Mouse (Mus musculus) erythroblast, embryonic 14.5 days (primary cell): ENCODE data around the gene Hoxb9. TPM values are rescaled to one million over a fixed set of nuclear protein-coding genes. Genes with fewer than 3 reads are reported as not detected.

ENCODE experiments used
- H3K27me3 ChIP-seq: 2 replicates; pipeline ENCODE4 v1.6.1; 2012; ENCODE audit warnings: inconsistent platforms; ENCODE audit not compliant: control insufficient read depth
- H3K36me3 ChIP-seq: 2 replicates; pipeline ENCODE4 v1.6.1; 2012; ENCODE audit warnings: mild to moderate bottlenecking, inconsistent platforms; ENCODE audit not compliant: control insufficient read depth
- H3K4me1 ChIP-seq: 2 replicates; pipeline ENCODE4 v1.6.1; 2012; ENCODE audit warnings: inconsistent platforms; ENCODE audit not compliant: control insufficient read depth
- H3K4me3 ChIP-seq: replicated peaks from 2 replicates; pipeline ENCODE3; 2012; ENCODE audit warnings: moderate library complexity, mild to moderate bottlenecking, inconsistent platforms
- H3K9me3 ChIP-seq: 2 replicates; pipeline ENCODE4 v1.6.1; 2012; ENCODE audit warnings: low read length, inconsistent platforms, mixed read lengths; ENCODE audit not compliant: control insufficient read depth
- GATA1 ChIP-seq: IDR thresholded peaks from 2 replicates; pipeline ENCODE4 v1.6.1; 2012; ENCODE audit warnings: low read length, inconsistent platforms, mixed read lengths
- TAL1 ChIP-seq: IDR thresholded peaks from 3 replicates; pipeline ENCODE4 v1.6.1; 2012; ENCODE audit warnings: low read length, inconsistent platforms, mixed read lengths
- polyA plus RNA-seq: library from polyadenylated mRNA; stranded (reverse); fragments of >175 nt; gene quantifications from 2 replicates; pipeline ENCODE4 v1.2.3, GENCODE M21; 2012

Gene Hoxb9
- polyA plus RNA-seq, 1 experiment = not detected

- Histone ChIP-seq H3K27me3 (peaks cover 100% of the 10 kb centered on the region), H3K9me3 (no peaks in the 10 kb centered on the region), H3K36me3 (no peaks in the 10 kb centered on the region), H3K4me1 (no peaks in the 10 kb centered on the region), H3K4me3 (no peak overlapping the region)
- TF ChIP-seq GATA1 (no peak), TAL1 (no peak)
These were observed 23.2 kb downstream of the Hoxb9 start for GRCm38 (mm10) chr11:96294245-96295091.

DNA sequence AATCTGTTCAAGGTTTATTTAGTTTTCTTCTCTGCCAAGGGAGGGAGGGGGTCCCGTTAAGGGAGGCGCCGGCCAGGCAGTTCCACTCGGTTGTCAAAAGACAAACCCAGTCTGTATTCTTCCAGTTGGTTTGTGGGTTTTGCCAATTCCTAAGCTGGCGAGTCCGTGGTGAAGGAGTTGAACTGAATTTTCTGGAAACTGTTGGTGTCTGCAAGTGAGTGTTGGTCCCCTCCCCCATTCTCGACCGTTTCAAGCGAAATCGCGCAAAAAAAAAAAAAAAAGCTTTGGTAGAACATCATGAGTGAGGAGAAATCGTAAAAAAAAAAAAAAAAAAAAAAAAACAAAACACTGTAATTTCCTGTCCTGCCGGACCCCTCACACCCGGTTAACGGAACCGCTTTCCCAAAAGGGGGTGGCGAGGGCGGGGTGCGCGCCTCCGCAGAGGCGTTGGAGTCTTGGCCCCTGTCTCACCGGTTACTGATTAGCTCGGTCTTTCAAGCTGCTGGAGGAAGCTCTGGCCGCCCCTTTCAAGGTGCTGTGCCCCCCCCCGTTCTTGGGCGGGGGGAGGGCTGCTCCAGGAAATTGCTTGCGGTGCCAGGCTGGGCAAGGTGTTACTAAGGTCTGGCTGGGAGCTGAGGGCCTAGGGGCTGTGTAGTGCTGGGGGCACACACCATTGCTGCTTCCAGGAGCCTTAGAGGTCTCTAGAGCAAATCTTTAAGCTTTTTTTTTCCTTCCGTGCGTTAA lies 24.0 kb downstream of the Hoxb9 start:
- TF ChIP-seq GATA1 = no peak
- no peak for TF ChIP-seq TAL1
- Histone ChIP-seq H3K36me3 (no peaks in the 10 kb centered on the region), H3K9me3 (no peaks in the 10 kb centered on the region), H3K4me1 (no peaks in the 10 kb centered on the region), H3K4me3 (no peak overlapping the region), H3K27me3 (peaks cover 100% of the 10 kb centered on the region)

DNA sequence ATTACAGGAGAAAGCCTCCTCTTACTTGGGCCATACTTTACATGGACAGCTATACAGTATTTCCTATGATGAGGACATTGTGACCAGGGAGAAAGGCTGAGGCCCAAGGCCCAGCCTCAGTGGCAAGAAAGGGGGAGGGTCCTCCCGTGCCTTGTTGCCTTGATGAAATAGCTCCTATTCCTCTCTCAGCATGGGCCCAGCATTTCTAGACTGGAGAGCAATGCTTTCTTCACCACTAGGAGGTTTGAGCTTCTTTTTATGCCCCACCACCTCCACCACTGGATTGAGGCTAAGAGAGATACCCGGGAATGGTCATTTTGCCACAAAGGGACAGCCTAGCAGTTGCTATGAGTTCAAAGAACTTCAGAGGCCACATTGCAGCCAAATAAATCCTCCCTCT lies 25.7 kb downstream of the Hoxb9 start:
- peaks cover 100% of the 10 kb centered on the region for H3K27me3 ChIP-seq
- H3K36me3 ChIP-seq = no peaks in the 10 kb centered on the region
- no peaks in the 10 kb centered on the region for H3K9me3 ChIP-seq
- H3K4me1 ChIP-seq = no peaks in the 10 kb centered on the region
- no peak overlapping the region for H3K4me3 ChIP-seq
- TF ChIP-seq GATA1 = no peak
- no peak for TF ChIP-seq TAL1

- Histone ChIP-seq H3K4me1 (no peaks in the 10 kb centered on the region), H3K27me3 (peaks cover 100% of the 10 kb centered on the region), H3K36me3 (no peaks in the 10 kb centered on the region), H3K4me3 (no peak overlapping the region), H3K9me3 (no peaks in the 10 kb centered on the region)
- TF ChIP-seq TAL1 (no peak), GATA1 (no peak)
These were observed 26.2 kb downstream of the Hoxb9 start for GRCm38 (mm10) chr11:96297428-96297827.

DNA sequence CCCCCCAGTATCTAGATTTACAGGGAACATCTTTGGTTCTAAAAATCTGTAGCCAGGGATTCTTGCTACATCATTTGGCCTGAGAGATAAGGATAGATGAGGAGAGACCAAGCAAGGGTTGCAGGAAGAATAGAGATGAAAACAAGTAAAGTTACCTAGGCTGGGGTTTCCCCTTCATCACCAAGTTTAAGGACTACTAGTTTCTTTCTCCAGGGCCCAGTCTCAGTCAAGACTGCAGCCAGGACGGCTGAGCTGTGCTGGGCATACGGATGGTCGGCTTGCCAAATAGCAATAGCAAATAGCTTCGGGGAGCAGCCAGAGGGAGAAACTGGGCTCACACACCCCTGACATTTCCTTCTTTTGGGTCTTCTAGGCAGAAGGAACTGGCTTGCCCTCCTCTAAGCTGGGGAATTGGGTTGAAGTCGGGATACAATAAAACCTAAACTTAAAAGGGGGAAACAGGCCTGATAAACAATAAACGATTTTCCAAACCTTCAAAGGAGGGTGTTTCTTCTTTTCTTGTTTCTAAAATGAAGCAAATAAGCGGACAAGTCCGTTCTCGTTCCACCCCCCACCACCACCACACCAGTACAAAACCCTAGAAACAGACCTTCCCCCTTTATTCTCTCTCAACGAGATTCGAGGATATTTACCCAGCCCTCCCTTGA lies 26.8 kb downstream of the Hoxb9 start:
- no peaks in the 10 kb centered on the region for H3K9me3 ChIP-seq
- H3K4me3 ChIP-seq = no peak overlapping the region
- H3K27me3 ChIP-seq = peaks cover 100% of the 10 kb centered on the region
- no peaks in the 10 kb centered on the region for H3K4me1 ChIP-seq
- no peak for TF ChIP-seq TAL1
- no peak for TF ChIP-seq GATA1
- H3K36me3 ChIP-seq = no peaks in the 10 kb centered on the region

DNA sequence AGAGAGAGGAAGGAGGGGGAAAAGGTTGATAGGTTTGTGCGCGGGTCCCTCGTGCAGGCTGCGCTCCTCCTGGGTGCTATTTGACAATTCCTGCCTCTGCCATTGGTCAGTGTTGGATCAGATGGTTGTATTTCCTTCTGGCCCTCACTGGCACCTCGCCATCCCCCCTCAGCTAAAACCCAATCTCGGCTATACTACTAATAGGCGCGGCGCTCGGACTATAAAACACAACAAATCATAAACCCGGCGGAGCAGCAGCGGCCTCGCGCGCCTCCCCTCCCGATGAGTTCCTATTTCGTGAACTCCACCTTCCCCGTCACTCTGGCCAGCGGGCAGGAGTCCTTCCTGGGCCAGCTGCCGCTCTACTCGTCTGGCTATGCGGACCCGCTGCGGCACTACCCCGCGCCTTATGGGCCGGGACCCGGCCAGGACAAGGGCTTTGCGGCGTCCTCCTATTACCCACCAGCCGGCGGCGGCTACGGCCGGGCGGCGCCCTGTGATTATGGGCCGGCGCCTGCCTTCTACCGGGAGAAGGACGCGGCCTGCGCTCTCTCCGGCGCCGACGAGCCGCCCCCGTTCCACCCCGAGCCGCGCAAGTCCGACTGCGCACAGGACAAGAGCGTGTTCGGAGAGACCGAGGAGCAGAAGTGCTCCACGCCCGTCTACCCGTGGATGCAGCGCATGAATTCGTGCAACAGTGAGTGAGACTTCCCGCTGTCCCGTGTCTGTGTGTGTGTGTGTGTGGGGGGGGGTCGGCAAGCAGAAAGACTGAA lies 27.8 kb downstream of the Hoxb9 start:
- H3K27me3 ChIP-seq = peaks cover 100% of the 10 kb centered on the region
- H3K36me3 ChIP-seq = no peaks in the 10 kb centered on the region
- TF ChIP-seq TAL1 = no peak
- no peak for TF ChIP-seq GATA1
- H3K9me3 ChIP-seq = no peaks in the 10 kb centered on the region
- H3K4me3 ChIP-seq = no peak overlapping the region
- no peaks in the 10 kb centered on the region for H3K4me1 ChIP-seq

GRCm38 (mm10) chr11:96299781-96300180 lies 28.5 kb downstream of the Hoxb9 start:
- H3K9me3 ChIP-seq = no peaks in the 10 kb centered on the region
- H3K4me3 ChIP-seq = no peak overlapping the region
- no peak for TF ChIP-seq GATA1
- TF ChIP-seq TAL1 = no peak

DNA sequence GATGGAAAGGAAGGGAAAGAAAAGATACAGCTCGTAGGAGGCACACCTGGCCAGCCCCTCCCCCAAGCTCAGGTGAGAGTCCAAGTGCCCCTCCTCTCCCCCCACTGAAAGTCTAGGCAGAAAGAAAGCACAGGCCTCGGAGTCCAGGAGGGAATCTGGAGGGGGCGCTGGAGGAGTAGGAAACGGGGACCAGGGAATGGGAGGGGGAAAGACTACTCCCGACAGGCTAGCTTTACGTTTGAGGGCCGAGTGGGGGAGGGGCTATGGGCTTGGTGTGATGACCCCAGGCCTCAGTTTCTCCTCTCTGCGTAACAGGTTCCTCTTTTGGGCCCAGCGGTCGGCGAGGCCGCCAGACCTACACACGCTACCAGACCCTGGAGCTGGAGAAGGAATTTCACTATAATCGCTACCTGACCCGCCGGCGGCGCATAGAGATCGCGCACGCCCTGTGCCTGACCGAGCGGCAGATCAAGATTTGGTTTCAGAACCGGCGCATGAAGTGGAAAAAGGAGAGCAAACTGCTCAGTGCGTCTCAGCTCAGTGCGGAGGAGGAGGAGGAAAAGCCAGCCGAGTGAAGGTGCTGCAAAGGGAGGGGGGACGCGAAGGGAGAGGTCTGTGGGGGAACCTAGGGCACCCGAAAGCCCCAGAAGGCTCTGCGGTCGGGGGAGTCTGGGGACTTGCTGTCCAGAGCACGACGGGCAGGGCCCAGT lies 29.3 kb downstream of the Hoxb9 start:
- no peaks in the 10 kb centered on the region for H3K4me1 ChIP-seq
- H3K27me3 ChIP-seq = peaks cover 100% of the 10 kb centered on the region
- no peaks in the 10 kb centered on the region for H3K9me3 ChIP-seq
- no peaks in the 10 kb centered on the region for H3K36me3 ChIP-seq
- TF ChIP-seq GATA1 (no peak), TAL1 (no peak)
- no peak overlapping the region for H3K4me3 ChIP-seq

More at GRCm38 (mm10) chr11:96299781-96300180, 28.5 kb downstream of the Hoxb9 start:
- peaks cover 100% of the 10 kb centered on the region for H3K27me3 ChIP-seq
- no peaks in the 10 kb centered on the region for H3K36me3 ChIP-seq
- no peaks in the 10 kb centered on the region for H3K4me1 ChIP-seq
